Mouse (Mus musculus) embryo, embryonic 10 days (tissue): ENCODE results near the gene Atp13a5.

Experiments
- DNase-seq: peaks from one replicate; pipeline ENCODE4 v3.0.0-alpha.2; 2015; ENCODE audit warnings: low spot score

Atp13a5 gene

GRCm38 (mm10) chr16:29378458-29378857 lies at the start of gene Atp13a5:
Gene Atp13a5 (minus strand): TSS chr16:29378732.
- DNase-seq: no peak

GRCm38 (mm10) chr16:29414822-29415221 lies 36.3 kb upstream of the Atp13a5 start:
- DNase-seq: no peak

DNA sequence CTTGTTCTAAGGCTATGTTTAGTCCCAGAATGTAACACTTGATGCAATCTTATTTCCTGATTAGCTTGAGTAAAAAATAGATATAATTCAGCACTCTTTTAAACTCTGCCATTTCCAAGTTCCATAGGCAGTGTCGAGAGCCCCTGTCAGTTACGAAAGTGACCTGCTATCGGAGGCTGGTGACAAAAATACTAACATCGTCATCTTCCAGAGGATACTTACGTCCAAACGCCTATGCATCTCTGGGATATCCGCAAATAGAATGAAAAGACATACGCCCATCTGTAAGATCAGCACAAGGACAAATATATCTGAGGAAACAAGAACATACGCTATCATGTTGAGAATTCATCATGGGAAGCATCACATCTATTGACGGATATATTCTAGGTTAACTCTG lies 28.8 kb upstream of the Atp13a5 start:
- no peak for DNase-seq

GRCm38 (mm10) chr16:29399079-29399478 lies 20.5 kb upstream of the Atp13a5 start:
- DNase-seq: no peak

- no peak for DNase-seq
Observed at GRCm38 (mm10) chr16:29384781-29385180, 6.2 kb upstream of the Atp13a5 start.

DNA sequence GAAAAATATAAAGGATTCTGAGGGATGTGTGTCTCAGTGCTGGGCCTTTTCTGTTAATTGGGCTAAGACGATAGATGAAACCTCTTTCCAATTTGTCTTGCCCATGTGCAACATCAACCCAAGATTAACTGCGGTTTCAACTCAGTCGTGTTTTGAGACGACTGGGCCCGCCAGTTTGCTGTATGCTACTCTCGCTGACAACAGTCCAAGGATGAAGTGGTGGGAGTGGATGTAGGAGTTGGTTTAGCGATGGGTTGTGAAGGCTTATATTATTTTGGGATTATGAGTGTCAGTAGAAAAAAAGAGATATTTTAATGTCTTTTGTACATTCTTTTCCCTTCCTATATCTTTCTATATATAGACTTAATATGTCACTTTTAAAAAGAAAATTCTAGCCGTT lies 3.9 kb downstream of the Atp13a5 start:
- DNase-seq: no peak

DNA sequence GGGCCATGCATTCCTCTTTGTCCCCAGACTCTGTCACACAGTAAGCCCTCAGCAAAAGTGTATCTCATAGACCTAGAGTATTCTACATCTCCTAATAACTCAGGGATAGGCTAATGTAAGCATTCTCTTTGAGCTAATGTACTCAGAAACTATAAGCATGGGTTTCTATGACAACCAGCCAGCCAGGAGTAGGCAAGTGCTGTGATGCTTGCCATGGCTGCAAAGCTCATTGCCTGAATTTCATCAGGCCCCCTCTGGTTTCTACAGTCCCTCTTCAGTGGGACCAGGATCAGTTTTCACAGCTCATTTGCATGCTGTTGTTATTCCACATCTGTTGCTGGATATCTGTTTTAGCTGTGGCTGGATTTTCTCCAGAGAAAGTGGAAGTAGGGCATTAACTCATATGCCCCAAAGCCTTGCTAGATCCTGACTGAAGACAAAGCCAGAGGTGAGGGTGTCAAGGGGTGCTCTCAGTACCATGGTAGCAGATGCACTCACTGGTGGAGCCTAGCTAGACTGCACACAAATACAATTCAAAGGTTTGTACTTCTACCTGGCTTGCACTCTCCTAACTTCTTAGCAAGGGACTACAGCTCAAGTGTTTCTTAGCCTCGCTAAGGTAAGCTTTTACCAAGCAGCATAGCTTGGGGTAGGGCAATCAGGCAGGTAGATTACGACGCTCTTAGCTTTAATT lies 47.0 kb downstream of the Atp13a5 start:
- peak; percentile 10 for DNase-seq

GRCm38 (mm10) chr16:29330948-29331347 lies 47.6 kb downstream of the Atp13a5 start:
- no peak for DNase-seq

DNA sequence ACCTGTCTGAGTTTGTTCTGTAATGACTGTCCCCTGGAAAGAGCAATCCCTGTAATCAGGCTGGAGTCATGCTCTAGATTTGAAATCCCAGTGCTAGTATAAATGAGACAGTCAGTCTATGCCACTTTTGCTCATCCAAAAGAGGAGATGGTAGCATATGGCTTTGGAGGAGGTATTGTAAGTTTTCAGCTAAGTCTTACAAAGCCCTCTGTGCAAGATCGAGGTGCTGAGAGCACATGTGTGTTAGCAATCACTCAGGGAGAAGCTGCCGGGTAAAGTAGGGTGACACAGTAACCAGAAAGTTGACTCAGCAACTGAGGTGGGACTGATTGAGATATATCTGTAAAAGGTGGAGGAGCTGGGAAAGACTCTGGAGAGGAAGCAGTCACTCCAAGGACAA lies 49.3 kb downstream of the Atp13a5 start:
- no peak for DNase-seq

DNA sequence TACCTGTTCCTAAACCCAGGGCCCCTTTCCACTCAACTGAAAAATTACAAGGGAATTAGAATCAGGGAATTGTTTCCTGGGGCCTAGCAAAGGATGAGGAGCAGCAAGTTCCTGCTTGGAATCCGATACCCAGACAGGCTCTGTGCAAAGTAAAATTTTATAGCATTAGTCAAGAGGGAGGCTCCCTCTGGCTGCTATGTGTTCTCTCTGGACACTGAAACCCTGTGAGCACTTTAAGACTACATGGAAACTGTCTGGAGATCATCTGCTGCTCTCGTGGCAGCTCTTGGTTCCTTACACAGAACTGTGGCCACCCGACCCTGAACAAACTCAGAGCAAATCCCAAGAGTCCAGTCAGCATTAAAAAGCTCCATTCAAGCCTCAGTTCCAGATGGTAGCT lies 50.6 kb downstream of the Atp13a5 start:
- DNase-seq: no peak

- no peak for DNase-seq
Observed at GRCm38 (mm10) chr16:29325233-29325919, 53.2 kb downstream of the Atp13a5 start.

- DNase-seq: no peak
Observed at GRCm38 (mm10) chr16:29320717-29321116, 57.8 kb downstream of the Atp13a5 start.

- DNase-seq: no peak
Observed at GRCm38 (mm10) chr16:29315391-29315790, 63.1 kb downstream of the Atp13a5 start.

DNA sequence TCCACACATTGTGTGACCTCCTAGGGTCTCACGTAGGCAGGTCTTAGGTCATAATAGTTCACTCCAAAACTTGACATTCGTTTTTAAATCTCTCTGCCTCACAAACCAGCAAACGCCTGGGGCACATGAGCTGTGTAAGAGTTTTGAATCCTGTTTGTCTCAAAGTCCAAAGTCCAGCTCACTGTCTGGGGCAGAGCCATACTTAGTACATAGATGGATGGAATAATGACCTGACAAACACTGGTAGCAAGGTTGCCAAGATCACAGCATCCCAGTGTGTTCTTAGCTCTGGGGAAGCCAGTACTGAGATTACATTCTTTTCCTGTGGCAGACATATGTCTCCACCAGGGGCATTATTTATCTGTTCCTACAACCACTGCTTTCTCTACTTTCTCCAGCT lies 63.5 kb downstream of the Atp13a5 start:
- no peak for DNase-seq

DNA sequence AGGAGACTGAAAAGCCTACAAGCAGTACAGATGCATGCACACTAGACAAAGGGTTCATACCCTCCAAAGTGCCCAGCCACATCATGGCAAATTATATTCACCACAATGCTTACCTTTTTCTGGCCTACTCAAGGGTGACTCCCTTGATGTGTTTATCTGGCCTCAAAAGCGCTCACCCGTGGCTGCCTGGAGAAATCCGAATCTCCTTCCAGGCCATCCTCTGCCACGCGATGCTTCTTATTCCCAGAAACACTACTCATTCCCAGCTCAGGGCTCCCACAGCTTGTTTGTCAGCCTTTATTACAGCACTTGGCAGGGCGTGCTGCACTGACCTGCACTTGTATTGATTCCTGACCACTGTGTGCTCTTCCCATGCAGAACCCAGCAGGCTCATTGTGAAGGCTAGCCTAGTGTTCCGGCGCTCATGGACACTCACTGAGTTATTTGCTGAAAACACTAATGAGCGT lies 80.9 kb downstream of the Atp13a5 start:
- peak; percentile 5 for DNase-seq

- DNase-seq: no peak
Observed at GRCm38 (mm10) chr16:29280691-29281090, 97.8 kb downstream of the Atp13a5 start.

GRCm38 (mm10) chr16:29254325-29254724 lies 124.2 kb downstream of the Atp13a5 start:
- no peak for DNase-seq

GRCm38 (mm10) chr16:29235951-29236350 lies 142.6 kb downstream of the Atp13a5 start:
- DNase-seq: no peak

GRCm38 (mm10) chr16:29216395-29217295 lies 161.9 kb downstream of the Atp13a5 start:
- no peak for DNase-seq

- peak; percentile 73 for DNase-seq
Observed at GRCm38 (mm10) chr16:29209605-29210411, 168.7 kb downstream of the Atp13a5 start, which contains the start of gene Hrasls. Gene Hrasls (plus strand): TSS chr16:29209695.

DNA sequence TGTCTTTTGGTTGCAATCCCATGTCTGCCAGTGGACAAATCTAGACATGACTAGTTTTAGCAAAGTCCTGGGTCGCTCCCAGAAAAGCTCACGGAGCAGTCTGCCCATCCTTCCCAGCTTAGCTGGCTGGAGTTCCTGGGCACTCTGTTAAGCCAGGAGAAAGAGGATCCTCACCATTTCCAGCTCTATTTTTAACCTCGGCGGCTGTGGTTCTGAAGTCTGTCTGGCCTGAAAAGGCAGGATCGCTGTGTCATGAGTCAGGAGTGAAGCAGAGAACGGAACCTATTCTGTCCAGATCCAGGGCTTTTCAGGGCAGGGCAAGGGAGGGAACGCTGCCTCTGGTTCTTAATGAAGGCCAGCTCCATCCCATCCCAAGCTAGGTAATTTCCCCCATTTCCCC lies 169.7 kb downstream of the Atp13a5 start:
- no peak for DNase-seq

GRCm38 (mm10) chr16:29205581-29205980 lies 173.0 kb downstream of the Atp13a5 start:
- no peak for DNase-seq
